Mouse (Mus musculus) embryonic facial prominence, embryonic 15.5 days (tissue): ENCODE measurements at regions not wholly inside any gene's neighbourhood (a gene's known extent, or its start where the extent isn't known, plus 50 kb on each side); places are given as distances from the start of the nearest gene placed in this dataset.

Source experiments
- ATAC-seq: fragments of 200-750 bp; cut with Nextera tagmentation; 2 replicates; pipeline ENCODE4 v1.8.0; 2017; ENCODE audit warnings: low read depth, moderate TSS enrichment; ENCODE audit not compliant: insufficient number of reproducible peaks, low FRiP score, low TSS enrichment
- H3K27ac ChIP-seq: fragments of 300-500 bp; sonication (generic); replicated peaks from 2 replicates; pipeline ENCODE4 v1.5.1; 2015; ENCODE audit warnings: mild to moderate bottlenecking, inconsistent platforms
- H3K27me3 ChIP-seq: fragments of 300-500 bp; sonication (generic); 2 replicates; pipeline ENCODE4 v1.6.1; 2015; ENCODE audit warnings: inconsistent platforms
- H3K36me3 ChIP-seq: fragments of 300-500 bp; sonication (generic); 2 replicates; pipeline ENCODE4 v1.6.1; 2015; ENCODE audit warnings: mild to moderate bottlenecking, inconsistent platforms
- H3K4me1 ChIP-seq: fragments of 300-500 bp; sonication (generic); 2 replicates; pipeline ENCODE4 v1.6.1; 2015; ENCODE audit warnings: inconsistent platforms
- H3K4me2 ChIP-seq: fragments of 300-500 bp; sonication (generic); replicated peaks from 2 replicates; pipeline ENCODE4 v1.6.1; 2015; ENCODE audit warnings: mild to moderate bottlenecking, inconsistent platforms
- H3K4me3 ChIP-seq: fragments of 300-500 bp; sonication (generic); replicated peaks from 2 replicates; pipeline ENCODE4 v1.5.1; 2015; ENCODE audit warnings: mild to moderate bottlenecking, inconsistent platforms
- H3K9ac ChIP-seq: fragments of 300-500 bp; sonication (generic); 2 replicates; pipeline ENCODE4 v1.6.1; 2015; ENCODE audit warnings: inconsistent platforms
- H3K9me3 ChIP-seq: fragments of 300-500 bp; sonication (generic); replicated peaks from 2 replicates; pipeline ENCODE4 v1.6.1; 2016; ENCODE audit warnings: inconsistent platforms
- WGBS: fragments of 180-500 bp; shearing (Covaris S2); methylation state at CpG from one replicate; pipeline ENCODE4 v1.1.7; 2015; 5-methylcytosine and 5-hydroxymethylcytosine counted together

- Histone ChIP-seq H3K4me1 (no peaks in the 10 kb centered on the region), H3K36me3 (no peaks in the 10 kb centered on the region), H3K4me2 (no peak overlapping the region), H3K27me3 (no peaks in the 10 kb centered on the region), H3K9me3 (no peaks in the 10 kb centered on the region), H3K9ac (no peak overlapping the region), H3K4me3 (no peak overlapping the region), H3K27ac (no peak overlapping the region)
- ATAC-seq, result no peak
Measured at GRCm38 (mm10) chr11:24925135-24925534, 847.3 kb downstream of the Bcl11a start.

DNA sequence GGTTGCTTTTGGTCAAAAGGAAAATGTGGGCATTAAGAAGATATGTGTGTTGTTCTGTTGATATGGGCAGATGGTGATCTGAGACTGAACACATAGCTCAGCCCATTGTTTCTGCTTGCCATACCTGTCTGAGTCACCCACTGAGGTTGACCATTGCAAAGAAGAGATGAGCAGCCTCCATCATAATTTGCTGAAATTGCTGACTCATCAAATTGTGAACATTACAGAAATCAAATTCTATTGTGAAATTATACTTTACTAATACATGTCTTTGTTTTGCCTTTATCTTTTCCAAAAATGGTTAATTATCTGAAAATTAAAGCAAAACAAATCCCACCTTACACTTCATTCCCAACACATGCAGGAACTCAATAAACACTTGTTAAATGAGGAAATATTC is 865.8 kb downstream of the Bcl11a start:
- Histone ChIP-seq H3K9me3 (no peaks in the 10 kb centered on the region), H3K4me3 (no peak overlapping the region), H3K4me2 (no peak overlapping the region), H3K27ac (no peak overlapping the region), H3K9ac (no peak overlapping the region), H3K27me3 (no peaks in the 10 kb centered on the region), H3K36me3 (no peaks in the 10 kb centered on the region), H3K4me1 (no peaks in the 10 kb centered on the region)
- no peak for ATAC-seq

GRCm38 (mm10) chr11:24951161-24951560 is 873.3 kb downstream of the Bcl11a start:
- no peak overlapping the region for H3K4me2 ChIP-seq
- WGBS, result 92% methylated on average over 1 of the region's 1 CpGs
- no peaks in the 10 kb centered on the region for H3K36me3 ChIP-seq
- no peak for ATAC-seq
- H3K4me3 ChIP-seq, result no peak overlapping the region
- H3K9me3 ChIP-seq, result no peaks in the 10 kb centered on the region
- H3K4me1 ChIP-seq, result no peaks in the 10 kb centered on the region
- H3K27me3 ChIP-seq, result no peaks in the 10 kb centered on the region
- no peak overlapping the region for H3K27ac ChIP-seq
- H3K9ac ChIP-seq, result no peak overlapping the region

- no peak overlapping the region for H3K4me3 ChIP-seq
- 75% methylated on average over 2 of the region's 2 CpGs for WGBS
- no peaks in the 10 kb centered on the region for H3K27me3 ChIP-seq
- no peak for ATAC-seq
- no peaks in the 10 kb centered on the region for H3K4me1 ChIP-seq
- H3K27ac ChIP-seq, result no peak overlapping the region
- H3K9me3 ChIP-seq, result no peaks in the 10 kb centered on the region
- H3K4me2 ChIP-seq, result no peak overlapping the region
- H3K9ac ChIP-seq, result no peak overlapping the region
- H3K36me3 ChIP-seq, result no peaks in the 10 kb centered on the region
Measured at GRCm38 (mm10) chr11:24972359-24972758, 894.5 kb downstream of the Bcl11a start.

GRCm38 (mm10) chr11:24980193-24980665 is 902.4 kb downstream of the Bcl11a start:
- Histone ChIP-seq H3K4me3 (no peak overlapping the region), H3K4me1 (0 out of 2 replicates have a peak, but pooled peaks cover 6% of the 10 kb centered on the region), H3K9me3 (no peaks in the 10 kb centered on the region), H3K27ac (no peak overlapping the region), H3K9ac (no peak overlapping the region), H3K4me2 (0 out of 2 replicates have a peak overlapping the region, but pooled peaks have one; percentile 15), H3K36me3 (no peaks in the 10 kb centered on the region), H3K27me3 (no peaks in the 10 kb centered on the region)
- 62% methylated on average over 9 of the region's 9 CpGs for WGBS
- no peak for ATAC-seq

GRCm38 (mm10) chr11:24983060-24983629 is 905.3 kb downstream of the Bcl11a start:
- H3K4me1 ChIP-seq, result 0 out of 2 replicates have a peak, but pooled peaks cover 6% of the 10 kb centered on the region
- H3K9me3 ChIP-seq, result no peaks in the 10 kb centered on the region
- H3K27ac ChIP-seq, result no peak overlapping the region
- no peak for ATAC-seq
- no peak overlapping the region for H3K4me2 ChIP-seq
- no peaks in the 10 kb centered on the region for H3K36me3 ChIP-seq
- H3K4me3 ChIP-seq, result no peak overlapping the region
- no peak overlapping the region for H3K9ac ChIP-seq
- no peaks in the 10 kb centered on the region for H3K27me3 ChIP-seq
- WGBS, result 51% methylated on average over 10 of the region's 10 CpGs

DNA sequence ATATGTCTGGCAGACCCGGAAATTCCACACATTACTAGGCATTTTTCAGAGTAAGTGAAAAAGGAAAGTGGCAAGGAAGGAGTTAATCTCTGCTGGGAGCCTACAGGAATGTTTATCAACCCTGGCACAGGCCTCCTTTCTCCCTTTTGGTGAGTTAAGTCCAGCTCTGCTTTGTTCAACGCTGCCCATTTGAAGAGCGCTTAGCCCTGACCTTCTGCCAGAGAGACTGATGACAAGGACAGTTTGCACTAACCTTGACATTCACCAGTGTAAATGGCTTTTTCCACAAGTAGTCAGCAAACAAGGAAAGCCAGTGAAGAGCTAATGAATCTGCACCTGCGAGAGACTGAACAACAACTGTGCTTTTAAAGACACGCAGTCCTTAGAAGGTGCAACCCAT is 927.6 kb downstream of the Bcl11a start:
- H3K9ac ChIP-seq, result no peak overlapping the region
- H3K9me3 ChIP-seq, result no peaks in the 10 kb centered on the region
- no peaks in the 10 kb centered on the region for H3K4me1 ChIP-seq
- H3K27ac ChIP-seq, result no peak overlapping the region
- H3K4me2 ChIP-seq, result no peak overlapping the region
- no peaks in the 10 kb centered on the region for H3K36me3 ChIP-seq
- no peak overlapping the region for H3K4me3 ChIP-seq
- WGBS, result 30% methylated on average over 5 of the region's 5 CpGs
- H3K27me3 ChIP-seq, result no peaks in the 10 kb centered on the region
- ATAC-seq, result no peak

- ATAC-seq, result no peak
Measured at GRCm38 (mm10) chr11:25026786-25027185, 948.9 kb downstream of the Bcl11a start.

GRCm38 (mm10) chr11:25040983-25041382 is 963.1 kb downstream of the Bcl11a start:
- Histone ChIP-seq H3K36me3 (no peaks in the 10 kb centered on the region), H3K4me3 (no peak overlapping the region), H3K9ac (no peak overlapping the region), H3K4me1 (no peaks in the 10 kb centered on the region), H3K4me2 (no peak overlapping the region), H3K27me3 (no peaks in the 10 kb centered on the region), H3K27ac (no peak overlapping the region), H3K9me3 (no peaks in the 10 kb centered on the region)
- WGBS, result 42% methylated on average over 4 of the region's 4 CpGs
- ATAC-seq, result no peak

More at GRCm38 (mm10) chr11:25026786-25027185, 948.9 kb downstream of the Bcl11a start:
- H3K4me2 ChIP-seq, result no peak overlapping the region
- H3K4me1 ChIP-seq, result peaks cover 4% of the 10 kb centered on the region; the same call in 1 of the 2 replicates
- WGBS, result 18% methylated on average over 4 of the region's 4 CpGs
- H3K36me3 ChIP-seq, result no peaks in the 10 kb centered on the region
- no peaks in the 10 kb centered on the region for H3K9me3 ChIP-seq
- H3K4me3 ChIP-seq, result no peak overlapping the region
- H3K9ac ChIP-seq, result no peak overlapping the region
- no peak overlapping the region; the same call in 1 of the 2 replicates for H3K27ac ChIP-seq
- H3K27me3 ChIP-seq, result no peaks in the 10 kb centered on the region

DNA sequence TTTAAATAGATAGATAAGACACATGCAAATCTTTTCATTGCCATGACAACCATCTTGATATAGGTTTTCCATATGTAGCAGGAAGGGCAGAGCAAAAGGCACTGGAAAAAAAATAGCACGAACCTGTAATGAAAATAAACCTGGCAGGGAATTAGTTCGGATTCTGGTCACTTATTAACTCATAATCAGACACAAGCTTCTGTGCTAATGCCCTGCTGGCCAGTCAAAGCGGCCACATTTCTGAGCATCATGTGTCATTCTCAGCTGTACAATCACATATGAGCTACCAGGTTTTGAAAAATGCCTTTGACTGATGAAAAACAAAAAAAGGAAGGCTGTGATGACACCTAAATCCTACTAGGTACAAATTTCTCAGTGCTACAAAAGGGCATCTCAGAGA is 964.9 kb downstream of the Bcl11a start:
- ATAC-seq, result no peak
- H3K27me3 ChIP-seq, result no peaks in the 10 kb centered on the region
- no peak overlapping the region for H3K9ac ChIP-seq
- H3K4me2 ChIP-seq, result no peak overlapping the region
- H3K27ac ChIP-seq, result no peak overlapping the region
- no peaks in the 10 kb centered on the region for H3K4me1 ChIP-seq
- no peak overlapping the region for H3K4me3 ChIP-seq
- WGBS, result 81% methylated on average over 3 of the region's 3 CpGs
- no peaks in the 10 kb centered on the region for H3K36me3 ChIP-seq
- H3K9me3 ChIP-seq, result no peaks in the 10 kb centered on the region

DNA sequence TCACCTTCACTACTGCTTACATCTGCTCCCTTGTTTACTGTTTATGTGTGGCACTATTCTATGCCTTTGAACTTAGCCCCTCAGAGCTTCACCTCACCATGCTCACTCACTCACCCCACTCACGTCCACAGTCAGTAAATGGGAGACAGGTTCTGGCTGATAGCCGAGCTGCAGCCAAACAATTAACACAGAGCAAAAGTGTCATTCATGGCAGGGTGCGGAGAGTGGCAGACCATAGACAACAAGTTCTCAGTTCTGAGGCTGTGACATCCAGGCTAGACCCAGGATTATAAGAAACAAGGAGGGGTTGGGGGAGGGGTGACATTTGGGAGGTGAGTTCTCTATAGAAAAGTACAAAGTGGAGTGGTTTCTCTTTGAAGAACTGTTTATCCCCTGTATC is 967.5 kb downstream of the Bcl11a start:
- Histone ChIP-seq H3K4me1 (no peaks in the 10 kb centered on the region), H3K9me3 (no peaks in the 10 kb centered on the region), H3K4me3 (no peak overlapping the region), H3K9ac (no peak overlapping the region), H3K27ac (no peak overlapping the region), H3K4me2 (no peak overlapping the region), H3K36me3 (no peaks in the 10 kb centered on the region), H3K27me3 (no peaks in the 10 kb centered on the region)
- no peak for ATAC-seq
- 38% methylated on average over 3 of the region's 3 CpGs for WGBS

DNA sequence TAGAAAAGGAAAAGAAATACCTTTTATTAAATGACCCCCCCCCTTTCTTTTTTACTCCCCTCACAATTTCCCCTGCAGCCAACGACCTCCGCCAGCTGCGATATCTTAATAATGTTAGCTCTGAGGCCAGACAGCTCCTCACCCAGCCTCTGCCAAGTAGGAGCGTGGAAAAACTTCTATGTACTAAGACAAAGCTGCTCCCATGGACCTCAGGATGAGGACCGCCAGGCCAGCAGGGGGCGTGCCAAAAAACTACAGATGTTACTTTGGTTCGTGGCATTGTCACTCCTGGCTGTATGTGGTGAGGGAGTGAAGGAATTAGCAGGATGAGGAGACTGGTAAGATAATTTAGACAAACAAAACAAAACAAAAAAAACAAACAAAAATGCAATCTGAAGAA is 968.1 kb downstream of the Bcl11a start:
- Histone ChIP-seq H3K36me3 (no peaks in the 10 kb centered on the region), H3K27ac (no peak overlapping the region), H3K9me3 (no peaks in the 10 kb centered on the region), H3K9ac (no peak overlapping the region), H3K27me3 (no peaks in the 10 kb centered on the region), H3K4me2 (no peak overlapping the region), H3K4me3 (no peak overlapping the region), H3K4me1 (no peaks in the 10 kb centered on the region)
- WGBS, result 39% methylated on average over 7 of the region's 7 CpGs
- ATAC-seq, result no peak
